Comparison of ENCODE assay signal across 11 mouse cellular contexts in the genomic region with DNA sequence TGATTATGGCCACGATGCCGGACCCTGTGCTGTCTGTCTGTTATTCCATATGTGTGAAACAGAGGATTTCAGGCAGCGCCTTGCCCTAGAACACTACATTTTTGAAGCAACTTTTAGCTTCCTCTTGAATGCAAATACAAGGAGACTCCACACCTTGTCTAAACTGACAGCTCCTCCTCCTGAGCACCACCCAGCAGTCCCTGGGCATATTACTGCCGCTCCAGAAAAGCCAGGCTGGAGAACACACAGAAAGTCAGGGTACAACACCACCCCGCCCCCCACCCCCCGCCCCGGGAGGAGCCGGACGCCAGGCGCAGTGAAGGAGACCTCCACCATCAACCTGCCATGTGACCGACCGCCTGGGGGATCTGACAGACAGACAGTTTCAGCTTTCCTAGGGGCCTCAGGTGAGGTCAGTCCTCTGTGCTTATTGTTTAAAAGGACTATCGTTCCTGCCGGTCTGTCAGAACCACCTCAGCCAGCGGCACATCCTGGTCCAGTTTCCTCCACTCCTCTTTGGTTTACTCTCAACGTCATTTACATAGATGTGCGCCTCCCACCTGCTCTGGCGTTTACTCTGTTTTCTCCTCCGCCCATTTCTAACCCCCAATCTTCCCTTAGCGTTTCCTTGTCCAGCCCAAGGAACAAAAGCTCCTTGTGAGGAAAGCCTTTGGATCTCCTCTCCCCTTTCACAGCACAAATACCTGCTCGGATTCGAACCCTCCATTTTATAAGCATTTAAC. TPM values are rescaled to one million over a fixed set of nuclear protein-coding genes. Genes with fewer than 3 reads are reported as not detected.
DNase-seq lines count a peak whose midpoint lies in the region; ATAC-seq and TF ChIP-seq lines count a peak whose summit lies in the region.
"Had no signal": no experiment of that assay in that cellular context is flagged by ENCODE, and none has a peak within 500 bp of the region (broad histone marks: within the 10 kb centered on the region; RNA-seq: fewer than 3 reads in every experiment).

No protein-coding gene starts in this region.

- 23% methylated on average over 22 of the region's 22 CpGs for WGBS in heart, embryonic 14.5 days
- 25% methylated on average over 22 of the region's 22 CpGs for WGBS in hindbrain, embryonic 13.5 days
- WGBS in midbrain, embryonic 13.5 days = 24% methylated on average over 22 of the region's 22 CpGs

- TF ChIP-seq POLR2A in cortical plate, adult 2 months (IDR thresholded peaks at IDR 0.05; ENCODE audit: extremely low read depth, insufficient read depth, low read length) = no peak

- peak overlapping the region; percentile 30; the same call in 1 of the 2 replicates for H3K9ac ChIP-seq in heart, embryonic 14.5 days (ENCODE audit: low read length)
- peak overlapping the region; percentile 6; the same call in 1 of the 2 replicates for H3K9ac ChIP-seq in hindbrain, embryonic 13.5 days
- H3K9ac ChIP-seq in midbrain, embryonic 13.5 days (replicated peaks) = no peak overlapping the region; the same call in 1 of the 2 replicates

- no peak for TF ChIP-seq CTCF in cortical plate, adult 2 months (IDR thresholded peaks at IDR 0.05; ENCODE audit: extremely low read depth, insufficient read depth, low read length)

- H3K9me3 ChIP-seq in heart, embryonic 14.5 days (ENCODE audit: control insufficient read depth, low read length) = no peaks in the 10 kb centered on the region
- no peaks in the 10 kb centered on the region for H3K9me3 ChIP-seq in hindbrain, embryonic 13.5 days
- no peaks in the 10 kb centered on the region for H3K9me3 ChIP-seq in midbrain, embryonic 13.5 days
- H3K9me3 ChIP-seq: G1E had no signal

- no peaks in the 10 kb centered on the region for H3K36me3 ChIP-seq in heart, embryonic 14.5 days (ENCODE audit: control insufficient read depth, insufficient read depth, low read length)
- H3K36me3 ChIP-seq in hindbrain, embryonic 13.5 days = no peaks in the 10 kb centered on the region
- H3K36me3 ChIP-seq in midbrain, embryonic 13.5 days = no peaks in the 10 kb centered on the region
- H3K36me3 ChIP-seq: G1E had no signal

- peak overlapping the region; percentile 11 to 32; a peak in 3 of 4 replicates for H3K4me3 ChIP-seq in heart, embryonic 14.5 days (ENCODE audit: control insufficient read depth in 1 of 2, insufficient read depth in 1 of 2, low read depth in 1 of 2, low read length in 2 of 2)
- peak overlapping the region; percentile 26 for H3K4me3 ChIP-seq in cortical plate, adult 2 months (ENCODE audit: insufficient read depth, low read length)
- H3K4me3 ChIP-seq in hindbrain, embryonic 13.5 days = peak overlapping the region; percentile 21
- peak overlapping the region; percentile 3; the same call in 1 of the 2 replicates for H3K4me3 ChIP-seq in midbrain, embryonic 13.5 days (replicated peaks)

- peak overlapping the region; percentile 59 for H3K4me2 ChIP-seq in heart, embryonic 14.5 days (ENCODE audit: low read length)
- peak overlapping the region; percentile 46 for H3K4me2 ChIP-seq in hindbrain, embryonic 13.5 days
- peak overlapping the region; percentile 39 for H3K4me2 ChIP-seq in midbrain, embryonic 13.5 days (replicated peaks)

- no peaks in the 10 kb centered on the region for H3K27me3 ChIP-seq in heart, embryonic 14.5 days (ENCODE audit: control insufficient read depth, insufficient read depth, low read length)
- no peaks in the 10 kb centered on the region for H3K27me3 ChIP-seq in hindbrain, embryonic 13.5 days
- no peaks in the 10 kb centered on the region for H3K27me3 ChIP-seq in midbrain, embryonic 13.5 days

- no peak for DNase-seq in heart, postnatal 10 days
- DNase-seq in urinary bladder, adult 18-20 months (ENCODE audit: low spot score in 2 of 2) = no peak
- no peak for DNase-seq in right cerebral cortex, postnatal 4 days
- DNase-seq in spleen, postnatal 10 days (ENCODE audit: low spot score in 2 of 2) = no peak
- DNase-seq: cerebellum, adult 9-10 months; right cerebral cortex, postnatal 25 days had no signal

- no peak for ATAC-seq in heart, embryonic 14.5 days (ENCODE audit: insufficient number of reproducible peaks, insufficient read depth, low FRiP score, low read depth)
- ATAC-seq in hindbrain, embryonic 13.5 days (ENCODE audit: low FRiP score) = no peak
- ATAC-seq in midbrain, embryonic 13.5 days = peak; percentile 62

- H3K27ac ChIP-seq in heart, embryonic 14.5 days (replicated peaks in 1 of 2; ENCODE audit: control insufficient read depth in 1 of 2, insufficient read depth in 1 of 2, low read depth in 2 of 2, low read length in 2 of 2) = no peak overlapping the region
- H3K27ac ChIP-seq in cortical plate, adult 2 months (ENCODE audit: insufficient read depth, low read length) = no peak overlapping the region
- H3K27ac ChIP-seq in hindbrain, embryonic 13.5 days = no peak overlapping the region
- no peak overlapping the region for H3K27ac ChIP-seq in midbrain, embryonic 13.5 days

- intact Hi-C loops in heart, postnatal 10 days (cut with DNase I) = no loop called here

- peaks cover 8 to 11% of the 10 kb centered on the region in 2 experiments for H3K4me1 ChIP-seq in heart, embryonic 14.5 days (ENCODE audit: control insufficient read depth in 2 of 2, insufficient read depth in 2 of 2, low read length in 2 of 2)
- no peaks in the 10 kb centered on the region for H3K4me1 ChIP-seq in cortical plate, adult 2 months (ENCODE audit: control insufficient read depth, insufficient read depth, low read length)
- H3K4me1 ChIP-seq in hindbrain, embryonic 13.5 days (replicated peaks) = peaks cover 6% of the 10 kb centered on the region
- H3K4me1 ChIP-seq in midbrain, embryonic 13.5 days (replicated peaks) = peaks cover 5% of the 10 kb centered on the region; the same call in 1 of the 2 replicates

RNA-seq across cellular contexts. Expression of gene Galnt7, which starts 52.8 kb away (rescaled TPM):
- 6.1 and 6.8 TPM in 2 replicates for polyA plus RNA-seq in heart, embryonic 14.5 days (2014; fragmentation: Nextera tagmentation; extraction: Ambion mirVana)
- total RNA-seq in heart, postnatal 10 days (2021) = 1 to 10 TPM; 5.7 to 6.5 TPM
- 5.6 and 6.0 TPM in 2 replicates for polyA plus RNA-seq in cortical plate, adult 2 months (2012; rRNA removed)
- polyA plus RNA-seq in hindbrain, embryonic 13.5 days (2015; fragmentation: Nextera tagmentation; extraction: Ambion mirVana) = 12.6 and 13.6 TPM in 2 replicates
- 10.5 and 10.8 TPM in 2 replicates for polyA plus RNA-seq in midbrain, embryonic 13.5 days (2015; fragmentation: Nextera tagmentation; extraction: Ambion mirVana)
